Mouse (Mus musculus) limb, embryonic 11.5 days (tissue): Measurements from ENCODE around the gene Clca3b. TPM values are rescaled to one million over a fixed set of nuclear protein-coding genes. Genes with fewer than 3 reads are reported as not detected.
"Not testable (repeated sequence)": the region's sequence is repeated elsewhere in the genome, so short reads cannot be mapped to it uniquely, and the experiment has no call there.

ENCODE experiments used
- ATAC-seq: fragments of 200-750 bp; cut with Nextera tagmentation; 2 replicates; pipeline ENCODE4 v1.8.0; 2017; ENCODE audit warnings: low read depth; ENCODE audit not compliant: insufficient number of reproducible peaks, low FRiP score, low TSS enrichment
- DNase-seq: peaks from one replicate; pipeline ENCODE4 v3.0.0-alpha.2; 2015; ENCODE audit warnings: low spot score
- H3K27ac ChIP-seq: fragments of 300-500 bp; sonication (generic); replicated peaks from 2 replicates; pipeline ENCODE4 v1.5.1; 2014; ENCODE audit warnings: low read depth, mild to moderate bottlenecking, low read length
- H3K27me3 ChIP-seq: fragments of 300-500 bp; sonication (generic); 2 replicates; pipeline ENCODE4 v1.6.1; 2014; ENCODE audit warnings: mild to moderate bottlenecking, low read length, mixed read lengths; ENCODE audit not compliant: control insufficient read depth, insufficient read depth
- H3K36me3 ChIP-seq: fragments of 300-500 bp; sonication (generic); 2 replicates; pipeline ENCODE4 v1.6.1; 2014; ENCODE audit warnings: mild to moderate bottlenecking, low read length, moderate library complexity, mixed read lengths; ENCODE audit not compliant: control insufficient read depth, insufficient read depth
- H3K4me1 ChIP-seq: fragments of 300-500 bp; sonication (generic); 2 replicates; pipeline ENCODE4 v1.6.1; 2014; ENCODE audit warnings: low read length, mixed read lengths; ENCODE audit not compliant: control insufficient read depth, insufficient read depth
- H3K4me2 ChIP-seq: fragments of 300-500 bp; sonication (generic); 2 replicates; pipeline ENCODE4 v1.6.1; 2014; ENCODE audit warnings: low read depth, mild to moderate bottlenecking, moderate library complexity; ENCODE audit not compliant: severe bottlenecking
- H3K4me3 ChIP-seq: fragments of 300-500 bp; sonication (generic); 2 replicates; pipeline ENCODE4 v1.5.1; 2014; ENCODE audit warnings: low read depth, low read length
- H3K9ac ChIP-seq: fragments of 300-500 bp; sonication (generic); 2 replicates; pipeline ENCODE4 v1.6.1; 2014; ENCODE audit warnings: mild to moderate bottlenecking, low read length
- H3K9me3 ChIP-seq: fragments of 300-500 bp; sonication (generic); 2 replicates; pipeline ENCODE4 v1.6.1; 2016; ENCODE audit warnings: low read length; ENCODE audit not compliant: control insufficient read depth
- WGBS: fragments of 180-500 bp; shearing (Covaris S2); extraction: QIAGEN DNeasy Blood & Tissue Kit; methylation state at CpG from one replicate; pipeline ENCODE4 v1.1.7; 2014; 5-methylcytosine and 5-hydroxymethylcytosine counted together
- polyA plus RNA-seq: library from polyadenylated mRNA; unstranded; fragments of >200 nt; fragmentation: Nextera tagmentation; extraction: Ambion mirVana; gene quantifications from 2 replicates; pipeline ENCODE4 v1.2.1, GENCODE M21; 2014

Gene Clca3b
- polyA plus RNA-seq, result 0.07 TPM in 1 of 2 replicates, not detected in the other

GRCm38 (mm10) chr3:144849014-144849556, at the start of gene Clca3b:
Gene Clca3b, minus strand, starts transcription at chr3:144849357.
- not testable (repeated sequence) for H3K9me3 ChIP-seq, H3K27ac ChIP-seq, H3K36me3 ChIP-seq, DNase-seq, H3K9ac ChIP-seq, H3K4me3 ChIP-seq, H3K4me1 ChIP-seq, H3K4me2 ChIP-seq, ATAC-seq, H3K27me3 ChIP-seq
- 88% methylated on average over 9 of the region's 9 CpGs for WGBS

DNA sequence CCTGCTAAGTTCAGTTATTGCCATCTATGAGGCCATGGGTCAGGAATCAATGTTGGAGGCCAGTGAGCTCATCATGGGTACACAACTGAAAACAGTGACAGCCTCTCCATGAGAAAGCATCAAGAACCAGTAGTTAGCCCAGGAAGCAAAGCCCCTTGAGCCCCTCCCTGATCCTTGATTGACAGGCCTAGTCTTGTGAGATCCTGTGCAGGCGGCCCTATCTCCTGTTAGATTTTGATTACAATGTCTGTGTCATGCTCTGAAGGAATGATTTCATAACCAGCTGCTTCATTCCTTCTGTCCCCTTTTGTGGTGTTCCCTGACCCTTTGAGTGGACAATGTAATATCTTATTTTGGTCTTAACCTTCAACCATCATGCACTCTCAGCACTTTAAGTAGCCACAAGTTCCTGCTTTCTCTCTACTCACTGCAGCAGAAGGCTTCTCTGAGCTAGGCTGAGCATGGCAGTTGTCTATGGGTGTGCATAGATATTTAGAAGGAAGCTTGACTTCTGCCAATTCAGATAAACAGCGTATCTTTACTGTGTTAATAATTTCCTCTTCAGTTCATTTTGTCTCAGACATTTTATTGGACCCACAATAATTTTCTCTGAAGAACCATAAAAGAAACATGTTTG, 48.0 kb upstream of the Clca3b start:
- no peak overlapping the region for H3K9ac ChIP-seq
- H3K4me3 ChIP-seq, result no peak overlapping the region
- no peaks in the 10 kb centered on the region for H3K9me3 ChIP-seq
- ATAC-seq (no peak), DNase-seq (no peak)
- H3K36me3 ChIP-seq, result no peaks in the 10 kb centered on the region
- 86% methylated on average over 2 of the region's 2 CpGs for WGBS
- no peaks in the 10 kb centered on the region for H3K4me1 ChIP-seq
- H3K4me2 ChIP-seq, result no peak overlapping the region
- H3K27ac ChIP-seq, result no peak overlapping the region
- no peaks in the 10 kb centered on the region for H3K27me3 ChIP-seq

DNA sequence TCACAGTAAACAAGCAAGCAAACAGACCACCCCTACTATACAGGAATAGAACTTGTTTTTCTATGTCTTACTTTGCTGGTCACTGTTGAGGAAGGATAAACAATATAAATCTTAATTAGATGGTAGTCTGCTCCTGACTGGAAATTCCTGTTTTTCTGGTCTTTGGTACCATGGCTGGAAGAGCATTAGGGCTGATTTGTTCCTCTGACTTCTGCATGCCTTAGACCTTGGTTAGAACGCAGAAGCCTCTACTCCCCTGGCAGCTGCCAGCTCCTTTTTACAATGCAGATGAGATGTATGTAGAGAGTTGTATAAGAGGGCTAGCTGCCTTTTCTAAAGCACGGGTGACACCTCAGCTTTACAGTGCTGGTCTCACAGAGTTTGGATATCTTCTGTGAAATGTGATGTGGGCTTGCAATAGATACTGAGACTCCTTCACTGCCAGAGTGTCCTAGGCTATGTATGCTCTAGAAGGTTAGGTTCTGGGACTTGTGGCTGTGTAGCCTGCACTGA, 41.1 kb upstream of the Clca3b start:
- no peak overlapping the region for H3K9ac ChIP-seq
- 55% methylated on average over 2 of the region's 2 CpGs for WGBS
- no peak overlapping the region for H3K4me2 ChIP-seq
- H3K27ac ChIP-seq, result no peak overlapping the region
- H3K4me3 ChIP-seq, result no peak overlapping the region
- no peaks in the 10 kb centered on the region for H3K36me3 ChIP-seq
- no peaks in the 10 kb centered on the region for H3K27me3 ChIP-seq
- H3K9me3 ChIP-seq, result no peaks in the 10 kb centered on the region
- H3K4me1 ChIP-seq, result no peaks in the 10 kb centered on the region
- ATAC-seq, result no peak
- no peak for DNase-seq

GRCm38 (mm10) chr3:144886957-144887356, 37.8 kb upstream of the Clca3b start:
- ATAC-seq, result no peak
- H3K4me2 ChIP-seq, result no peak overlapping the region

GRCm38 (mm10) chr3:144872012-144872411, 22.9 kb upstream of the Clca3b start:
- H3K9me3 ChIP-seq, H3K27me3 ChIP-seq, H3K9ac ChIP-seq, ATAC-seq, H3K4me1 ChIP-seq, H3K27ac ChIP-seq, H3K4me3 ChIP-seq, H3K36me3 ChIP-seq, DNase-seq, H3K4me2 ChIP-seq: not testable (repeated sequence)
- 80% methylated on average over 4 of the region's 4 CpGs for WGBS

More at GRCm38 (mm10) chr3:144886957-144887356, 37.8 kb upstream of the Clca3b start:
- H3K9me3 ChIP-seq, result no peaks in the 10 kb centered on the region
- H3K27me3 ChIP-seq, result no peaks in the 10 kb centered on the region
- H3K36me3 ChIP-seq, result no peaks in the 10 kb centered on the region
- no peak for DNase-seq
- H3K9ac ChIP-seq, result no peak overlapping the region
- H3K4me1 ChIP-seq, result no peaks in the 10 kb centered on the region
- no peak overlapping the region for H3K4me3 ChIP-seq
- no peak overlapping the region for H3K27ac ChIP-seq

DNA sequence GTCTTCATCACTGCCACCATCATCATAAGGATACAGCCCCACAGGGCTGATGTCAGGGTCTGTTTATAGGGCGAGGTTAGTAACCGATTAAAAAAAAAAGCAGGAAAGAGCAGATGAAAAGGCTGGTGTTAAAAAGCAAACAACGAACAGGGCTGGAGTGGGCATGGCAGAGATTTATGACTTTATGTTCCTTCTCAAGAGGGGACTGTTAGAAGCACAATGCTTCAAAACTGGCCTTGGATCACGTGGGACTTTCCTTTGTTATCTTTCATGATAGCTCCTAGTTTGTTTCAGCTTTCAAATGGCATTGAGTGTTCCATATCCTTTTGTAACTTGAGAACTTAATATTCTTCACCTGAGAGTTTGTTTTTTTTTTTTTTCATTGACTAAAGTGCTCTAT, 427 bp upstream of the Clca3b start:
- no peak for ATAC-seq
- no peak for DNase-seq
- Histone ChIP-seq H3K4me2 (no peak overlapping the region), H3K9ac (no peak overlapping the region), H3K9me3 (no peaks in the 10 kb centered on the region), H3K4me3 (no peak overlapping the region), H3K27me3 (no peaks in the 10 kb centered on the region), H3K36me3 (no peaks in the 10 kb centered on the region), H3K4me1 (no peaks in the 10 kb centered on the region), H3K27ac (no peak overlapping the region)
- 47% methylated on average over 4 of the region's 4 CpGs for WGBS

- H3K9me3 ChIP-seq, result no peaks in the 10 kb centered on the region
- whole genome bisulfite sequencing, result 95% methylated on average over 6 of the region's 6 CpGs
- no peak for ATAC-seq
- no peak overlapping the region for H3K9ac ChIP-seq
- DNase-seq, result no peak
- no peaks in the 10 kb centered on the region for H3K36me3 ChIP-seq
- no peak overlapping the region for H3K4me3 ChIP-seq
- H3K4me1 ChIP-seq, result no peaks in the 10 kb centered on the region
- H3K27ac ChIP-seq, result no peak overlapping the region
- H3K27me3 ChIP-seq, result no peaks in the 10 kb centered on the region
- no peak overlapping the region for H3K4me2 ChIP-seq
Measured at GRCm38 (mm10) chr3:144827257-144827656, 21.9 kb downstream of the Clca3b start.

DNA sequence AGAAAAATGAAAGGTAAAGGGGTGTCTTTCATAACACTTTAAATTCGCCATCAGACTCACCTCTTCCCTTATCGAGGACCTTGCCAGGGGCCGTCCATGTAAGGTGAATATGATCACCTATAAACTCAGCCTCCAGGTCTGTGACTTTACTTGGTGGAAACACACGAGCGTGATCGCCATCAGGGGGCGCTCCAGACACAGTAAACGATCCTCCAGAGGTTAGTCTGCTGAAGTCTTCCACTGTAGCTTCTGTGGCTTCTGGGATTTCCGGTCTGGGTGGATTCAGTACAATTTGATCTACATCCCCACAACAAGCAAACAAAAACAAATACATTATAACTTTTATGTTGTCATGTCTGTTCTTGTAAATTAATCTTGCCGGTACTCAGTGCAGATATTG, 24.0 kb downstream of the Clca3b start:
- 19% methylated on average over 10 of the region's 10 CpGs for WGBS
- Histone ChIP-seq H3K9me3 (no peaks in the 10 kb centered on the region), H3K27me3 (no peaks in the 10 kb centered on the region), H3K36me3 (no peaks in the 10 kb centered on the region), H3K4me1 (no peaks in the 10 kb centered on the region), H3K4me2 (no peak overlapping the region), H3K4me3 (no peak overlapping the region), H3K9ac (no peak overlapping the region), H3K27ac (no peak overlapping the region)
- ATAC-seq (peak; percentile 70; the same call in 1 of the 2 replicates), DNase-seq (peak; percentile 88)
